Mouse (Mus musculus): ENCODE measurements around the gene Olfr171.
"Not testable (repeated sequence)": the region's sequence is repeated elsewhere in the genome, so short reads cannot be mapped to it uniquely, and the experiment has no call there.

Gene Olfr171

GRCm38 (mm10) chr16:19629816-19630215 is at the start of gene Olfr171:
Olfr171 (minus strand) TSS chr16:19629916.
- DNase-seq (ENCODE audit: low read depth, low spot score): no peak

GRCm38 (mm10) chr16:19670768-19671357 is 41.1 kb upstream of the Olfr171 start:
- no peak for DNase-seq (ENCODE audit: low read depth, low spot score)

- no peak for DNase-seq (ENCODE audit: low read depth, low spot score)
Measured at GRCm38 (mm10) chr16:19666312-19666711, 36.6 kb upstream of the Olfr171 start.

GRCm38 (mm10) chr16:19611782-19612181 is 17.9 kb downstream of the Olfr171 start, which contains the start of gene Olfr170:
Olfr170 (minus strand) TSS chr16:19611882.
- DNase-seq (ENCODE audit: low read depth, low spot score): not testable (repeated sequence)

GRCm38 (mm10) chr16:19603166-19603565 is 26.6 kb downstream of the Olfr171 start:
- no peak for DNase-seq (ENCODE audit: low read depth, low spot score)

Data from c-Kit-negative CD71-positive TER-119-positive erythroid progenitor cells, embryonic 14.5 days (primary cell).